8 mouse cellular contexts compared by ENCODE assay signal in genomic region chr5:135994725-135995687, GRCm38 (mm10). TPM values are rescaled to one million over a fixed set of nuclear protein-coding genes. Genes with fewer than 3 reads are reported as not detected.
DNase-seq lines count a peak whose midpoint lies in the region; ATAC-seq lines count a peak whose summit lies in the region.

Gene Dtx2 (plus strand): TSS chr5:135994800.

- H3K9ac ChIP-seq in hindbrain, embryonic 12.5 days: peak within 1 kb of the TSS; percentile 81

- H3K4me3 ChIP-seq in hindbrain, embryonic 12.5 days: peak within 1 kb of the TSS; percentile 70

- peaks cover 12% of the 10 kb centered on the region for H3K4me1 ChIP-seq in hindbrain, embryonic 12.5 days

- peak; percentile 79 for DNase-seq in Muller cell, postnatal 12 days (ENCODE audit: inconsistent ontology term)
- peak; percentile 89 for DNase-seq in cerebellum, adult 9-11 months
- DNase-seq in frontal cortex, postnatal 10 days (ENCODE audit: low spot score in 2 of 2): peak; percentile 83 to 87
- peak; percentile 87 to 93 for DNase-seq in layer of hippocampus, postnatal 14 days (ENCODE audit: low spot score in 2 of 2)
- DNase-seq in lung, postnatal 14 days: peak; percentile 91
- DNase-seq in retina, adult 2 months (ENCODE audit: low read depth, low spot score): peak; percentile 76
- peak; percentile 89 to 90 for DNase-seq in thymus, postnatal 36 days

- peaks cover 36% of the 10 kb centered on the region for H3K36me3 ChIP-seq in hindbrain, embryonic 12.5 days

- ATAC-seq in hindbrain, embryonic 12.5 days (ENCODE audit: low FRiP score): peak; percentile 93

- H3K27me3 ChIP-seq in hindbrain, embryonic 12.5 days: no peaks in the 10 kb centered on the region

- H3K27ac ChIP-seq in hindbrain, embryonic 12.5 days: peak within 1 kb of the TSS; percentile 87

- under 1% methylated on average over 47 of the region's 47 CpGs for WGBS in hindbrain, embryonic 12.5 days

- peak within 1 kb of the TSS; percentile 68 for H3K4me2 ChIP-seq in hindbrain, embryonic 12.5 days (replicated peaks)

- H3K9me3 ChIP-seq in hindbrain, embryonic 12.5 days (replicated peaks): no peaks in the 10 kb centered on the region

RNA-seq across cellular contexts. Expression of gene Dtx2, which starts in this region (rescaled TPM):
- 31.4 and 34.5 TPM in 2 replicates for polyA plus RNA-seq in hindbrain, embryonic 12.5 days (2016; fragmentation: Nextera tagmentation; extraction: Ambion mirVana)
- total RNA-seq in layer of hippocampus, postnatal 14 days (2021): 1 to 10 TPM; 9.1 to 9.5 TPM

Comparison
In these comparisons a context has a peak if more than half of its experiments do, and no peak if none do; other contexts are left out.
1. Peak in every context shown above with its lines: DNase-seq, ATAC-seq, H3K4me3 ChIP-seq and H3K27ac ChIP-seq.